Mouse (Mus musculus): ENCODE results near the gene Cenpm.
A peak's percentile ranks its signal among the peaks of the same experiment; 100 is the strongest.

Cenpm gene

GRCm38 (mm10) chr15:82188481-82189240 lies 55.9 kb downstream of the Cenpm start:
- peak; percentile 82 to 88 for DNase-seq

- DNase-seq: no peak
Measured at GRCm38 (mm10) chr15:82187924-82188323, 56.6 kb downstream of the Cenpm start.

- DNase-seq: no peak
Measured at GRCm38 (mm10) chr15:82187401-82187800, 57.1 kb downstream of the Cenpm start.

GRCm38 (mm10) chr15:82186931-82187330 lies 57.6 kb downstream of the Cenpm start:
- no peak for DNase-seq

- no peak for DNase-seq
Measured at GRCm38 (mm10) chr15:82186131-82186530, 58.4 kb downstream of the Cenpm start.

GRCm38 (mm10) chr15:82185062-82185783 lies 59.3 kb downstream of the Cenpm start:
- peak in 1 of 2 experiments; percentile 38 for DNase-seq

GRCm38 (mm10) chr15:82184656-82185055 lies 59.9 kb downstream of the Cenpm start:
- DNase-seq: no peak

- DNase-seq: no peak
Measured at GRCm38 (mm10) chr15:82184183-82184582, 60.4 kb downstream of the Cenpm start.
